Mouse (Mus musculus) megakaryocyte, embryonic 14.5 days (primary cell): ENCODE measurements at regions not wholly inside any gene's neighbourhood (a gene's known extent, or its start where the extent isn't known, plus 50 kb on each side); places are given as distances from the start of the nearest gene placed in this dataset.

Experiments
- FLI1 ChIP-seq: IDR thresholded peaks from 2 replicates; pipeline ENCODE4 v1.6.1; 2012; ENCODE audit warnings: low read length, inconsistent platforms, mixed read lengths
- GATA1 ChIP-seq: IDR thresholded peaks from 3 replicates; pipeline ENCODE4 v1.6.1; 2012; ENCODE audit warnings: mixed read lengths, low read length, inconsistent platforms, borderline replicate concordance

- TF ChIP-seq GATA1 (no peak), FLI1 (no peak)
Measured at GRCm38 (mm10) chr5:73930205-73930604, 138.0 kb downstream of the Usp46 start.
